Mouse (Mus musculus): ENCODE data around the gene Rufy3. TPM values are rescaled to one million over a fixed set of nuclear protein-coding genes. Genes with fewer than 3 reads are reported as not detected.
A peak's percentile ranks its signal among the peaks of the same experiment; 100 is the strongest.

Gene Rufy3
- polyA plus RNA-seq, 1 experiment from 2014 or later, result 15.4 TPM

DNA sequence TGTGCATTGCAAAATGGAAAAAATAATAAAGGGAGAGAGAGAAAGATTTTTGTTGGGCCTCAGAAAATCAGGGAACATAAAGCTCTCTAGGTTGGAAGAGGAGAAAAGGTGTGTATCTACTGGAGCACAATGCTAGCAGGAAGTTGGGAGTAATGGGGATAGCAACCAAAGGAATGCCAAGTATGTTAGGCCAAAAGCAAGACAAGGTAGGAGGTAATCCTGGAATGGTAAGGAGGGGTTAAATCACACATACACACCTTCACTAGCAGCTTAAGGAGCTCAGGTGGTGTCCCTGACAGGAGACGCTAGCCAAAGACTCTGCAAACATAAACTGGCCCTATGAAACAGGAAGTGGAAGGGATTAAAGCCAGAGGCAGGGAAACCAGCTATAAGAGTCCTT lies 5.8 kb upstream of the Rufy3 start:
- Histone ChIP-seq H3K9me3 (no peaks in the 10 kb centered on the region), H3K27ac (no peak overlapping the region), H3K27me3 (no peaks in the 10 kb centered on the region), H3K4me2 (no peak overlapping the region), H3K4me3 (no peak overlapping the region), H3K36me3 (peaks cover 17% of the 10 kb centered on the region), H3K4me1 (peaks cover 17% of the 10 kb centered on the region), H3K9ac (no peak overlapping the region)
- 30% methylated on average over 1 of the region's 1 CpGs for WGBS
- no peak for ATAC-seq (ENCODE audit: insufficient number of reproducible peaks, insufficient read depth, low FRiP score, low TSS enrichment, low read depth)

DNA sequence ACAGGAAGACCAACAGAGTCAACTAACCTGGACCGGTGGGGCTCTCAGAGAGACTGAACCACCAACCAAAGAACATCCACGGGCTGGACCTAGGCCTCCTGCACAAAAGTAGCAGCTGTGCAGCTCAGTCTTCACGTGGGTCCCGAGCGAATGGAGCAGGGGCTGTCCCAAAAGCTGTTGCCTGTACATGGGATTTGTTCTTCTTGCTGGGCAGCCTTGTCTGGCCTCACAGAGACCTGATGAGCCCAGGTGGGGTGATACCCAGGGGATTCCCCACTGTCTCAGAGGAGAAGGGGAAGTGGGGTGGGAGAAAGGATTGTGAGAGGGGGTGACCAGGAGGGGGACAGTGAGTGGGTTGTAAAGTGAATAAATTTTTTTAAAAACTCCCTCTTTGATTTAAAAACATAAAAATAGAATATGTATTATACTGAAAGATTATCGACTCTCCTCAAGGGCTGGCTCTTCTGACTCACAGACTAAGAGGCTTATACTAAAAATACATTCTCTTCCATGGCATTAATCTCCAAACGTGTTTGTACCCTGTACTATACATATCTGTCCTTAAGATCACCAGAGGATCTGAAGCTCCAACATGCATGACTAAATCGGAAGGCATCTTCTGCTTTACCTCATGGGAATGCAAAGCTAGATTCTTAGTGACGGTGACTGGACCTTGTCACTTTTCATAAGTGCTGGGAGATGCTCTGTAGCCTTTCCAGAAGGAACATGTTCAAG lies 3.6 kb upstream of the Rufy3 start:
- H3K9ac ChIP-seq, result no peak overlapping the region
- peaks cover 6% of the 10 kb centered on the region for H3K4me1 ChIP-seq
- H3K4me3 ChIP-seq, result no peak overlapping the region
- no peak for ATAC-seq (ENCODE audit: insufficient number of reproducible peaks, insufficient read depth, low FRiP score, low TSS enrichment, low read depth)
- no peaks in the 10 kb centered on the region for H3K27me3 ChIP-seq
- H3K27ac ChIP-seq, result no peak overlapping the region
- H3K36me3 ChIP-seq, result peaks cover 13% of the 10 kb centered on the region
- 78% methylated on average over 9 of the region's 9 CpGs for WGBS
- no peaks in the 10 kb centered on the region for H3K9me3 ChIP-seq
- H3K4me2 ChIP-seq, result no peak overlapping the region

DNA sequence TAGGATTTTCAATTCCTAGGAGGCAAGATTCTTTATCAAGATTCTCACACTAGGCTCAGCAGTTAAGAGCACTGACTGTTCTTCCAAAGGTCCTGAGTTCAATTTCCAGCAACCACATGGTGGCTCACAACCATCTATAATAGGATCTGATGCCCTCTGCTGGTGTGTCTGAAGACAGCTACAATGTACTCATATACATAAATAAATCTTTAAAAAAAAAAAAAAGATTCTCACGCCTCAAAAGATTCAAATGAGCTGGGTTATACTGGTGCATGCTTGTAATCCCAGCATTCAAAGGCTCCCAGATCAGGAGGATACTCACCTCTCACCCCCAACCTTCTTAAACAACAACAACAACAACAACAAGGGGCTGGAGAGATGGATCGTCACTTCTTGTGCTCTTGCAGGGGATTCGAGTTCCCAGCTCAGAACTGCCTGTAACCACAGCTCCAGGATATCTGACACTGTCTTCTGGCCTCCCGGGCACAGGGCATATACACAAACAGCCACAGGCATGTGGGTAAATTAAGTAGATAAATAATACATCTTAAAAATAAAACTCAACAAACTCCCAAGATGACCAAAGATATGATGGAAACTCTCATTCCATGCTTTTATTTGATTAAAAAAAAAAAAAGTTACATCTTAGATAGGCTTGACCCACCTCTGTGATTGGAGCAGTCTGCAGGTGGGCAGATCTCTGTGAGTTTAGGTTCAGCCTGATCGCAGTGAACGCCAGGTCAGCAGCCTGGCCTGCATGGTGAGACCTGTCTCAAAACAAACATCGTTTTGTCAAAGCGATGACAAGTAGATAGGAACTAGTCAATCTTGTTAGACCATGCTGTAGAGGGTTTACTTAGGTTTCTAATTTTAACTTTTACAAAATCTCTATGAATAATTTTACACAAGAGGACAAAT lies 1.7 kb upstream of the Rufy3 start:
- H3K4me3 ChIP-seq, result no peak overlapping the region
- no peak overlapping the region for H3K4me2 ChIP-seq
- no peak for ATAC-seq (ENCODE audit: insufficient number of reproducible peaks, insufficient read depth, low FRiP score, low TSS enrichment, low read depth)
- H3K4me1 ChIP-seq, result peaks cover 12% of the 10 kb centered on the region
- H3K9ac ChIP-seq, result no peak overlapping the region
- no peak overlapping the region for H3K27ac ChIP-seq
- H3K36me3 ChIP-seq, result peaks cover 2% of the 10 kb centered on the region; the same call in 1 of the 2 replicates
- no peaks in the 10 kb centered on the region for H3K27me3 ChIP-seq
- 63% methylated on average over 8 of the region's 8 CpGs for WGBS
- no peaks in the 10 kb centered on the region for H3K9me3 ChIP-seq

DNA sequence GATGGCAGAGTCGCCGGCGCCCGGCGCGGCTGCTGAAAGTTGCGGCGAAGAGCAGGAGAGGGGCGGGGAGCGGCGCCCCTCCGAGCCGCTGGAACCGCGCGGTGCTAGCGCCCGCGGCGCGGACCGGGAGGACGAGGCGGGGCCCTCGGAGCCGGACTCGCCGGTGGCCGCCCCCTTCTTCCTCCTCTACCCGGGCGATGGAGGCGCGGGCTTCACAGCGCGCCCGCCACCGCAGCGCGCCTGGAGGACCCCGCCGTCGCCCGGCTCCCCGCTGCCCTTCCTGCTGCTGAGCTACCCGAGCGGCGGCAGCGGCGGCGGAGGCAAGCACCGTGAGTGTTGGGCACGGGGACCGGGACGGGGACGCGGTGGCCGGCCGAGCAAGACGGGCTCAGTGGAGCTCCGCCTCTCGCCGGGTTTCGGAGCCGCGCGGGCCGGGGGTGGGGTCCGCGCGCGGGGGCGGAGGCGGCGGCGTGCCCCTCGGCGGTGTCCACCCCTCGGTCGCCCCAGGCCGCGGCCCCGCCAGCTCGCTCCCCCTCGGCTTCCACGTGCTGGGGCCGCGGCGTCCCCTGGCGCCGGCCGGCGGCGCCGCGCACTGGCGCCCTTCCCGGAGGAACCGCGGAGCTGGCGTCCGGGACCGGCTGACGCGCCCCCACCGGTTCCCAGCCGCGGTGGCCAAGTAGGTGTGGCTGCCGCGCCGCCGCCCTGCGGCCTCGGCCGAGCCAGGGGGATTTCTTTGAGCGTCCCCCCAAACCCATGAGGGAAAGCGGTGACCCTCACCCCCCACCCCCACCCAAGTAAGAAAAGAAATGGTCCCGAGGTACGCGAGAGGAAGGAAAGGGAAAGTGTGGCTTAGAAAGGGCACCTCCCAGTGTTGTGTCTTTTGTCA lies 551 bp downstream of the Rufy3 start:
- no peaks in the 10 kb centered on the region for H3K27me3 ChIP-seq

DNA sequence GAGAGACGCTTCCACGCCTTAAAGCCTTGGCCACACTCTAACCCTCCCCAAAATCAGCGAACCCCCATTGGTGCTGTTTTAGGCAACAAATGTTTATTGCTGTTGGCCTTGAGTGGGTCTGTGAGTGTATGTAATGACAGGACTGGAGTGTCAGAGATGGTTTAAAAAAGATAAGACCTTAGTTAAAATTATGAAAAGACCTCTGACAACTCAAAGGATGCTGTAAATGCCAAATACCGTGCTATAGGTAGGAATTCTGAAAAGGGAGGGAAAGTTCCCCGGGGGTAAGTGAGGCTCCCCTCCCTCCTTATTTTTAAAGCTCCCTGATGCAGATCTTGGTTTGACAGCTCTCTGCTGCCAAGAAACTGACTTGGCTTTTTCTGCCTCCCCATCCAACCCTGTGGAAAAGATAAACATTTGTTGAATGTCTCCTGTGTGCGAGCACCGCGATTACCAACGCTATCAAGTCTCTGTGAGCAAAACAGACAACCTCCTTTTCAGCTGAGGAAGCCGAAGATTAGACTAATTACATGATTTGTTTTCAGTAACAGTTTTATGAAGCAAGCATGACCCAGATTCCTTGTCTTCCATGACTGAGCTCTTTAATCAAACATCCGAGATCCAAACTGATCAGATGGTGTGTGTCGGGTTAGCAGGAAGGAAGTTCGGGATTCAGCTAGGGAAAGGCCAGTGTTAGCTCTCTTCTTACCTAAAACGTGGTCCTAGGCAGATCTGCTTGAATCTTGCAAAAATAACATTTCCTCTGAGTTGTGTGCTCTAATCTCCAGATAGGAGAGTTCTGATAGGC lies 1.4 kb downstream of the Rufy3 start:
- no peak for ATAC-seq (ENCODE audit: insufficient number of reproducible peaks, insufficient read depth, low FRiP score, low TSS enrichment, low read depth)
- Histone ChIP-seq H3K4me2 (peak overlapping the region; percentile 76), H3K27me3 (no peaks in the 10 kb centered on the region), H3K9ac (peak overlapping the region; percentile 87), H3K9me3 (peaks cover 2% of the 10 kb centered on the region; the same call in 1 of the 2 replicates), H3K4me1 (peaks cover 12% of the 10 kb centered on the region), H3K36me3 (peaks cover 9% of the 10 kb centered on the region), H3K27ac (peak overlapping the region; percentile 89), H3K4me3 (peak overlapping the region; percentile 84)
- WGBS, result 3% methylated on average over 14 of the region's 14 CpGs

More for the DNA sequence above, 551 bp downstream of the Rufy3 start:
- H3K4me2 ChIP-seq, result peak overlapping the region; percentile 76
- peaks cover 12% of the 10 kb centered on the region for H3K4me1 ChIP-seq
- H3K4me3 ChIP-seq, result peak overlapping the region; percentile 84
- ATAC-seq (ENCODE audit: insufficient number of reproducible peaks, insufficient read depth, low FRiP score, low TSS enrichment, low read depth), result peak; percentile 61
- H3K36me3 ChIP-seq, result peaks cover under 1% of the 10 kb centered on the region
- peaks cover 2% of the 10 kb centered on the region; the same call in 1 of the 2 replicates for H3K9me3 ChIP-seq
- H3K27ac ChIP-seq, result peak overlapping the region; percentile 89
- H3K9ac ChIP-seq, result peak overlapping the region; percentile 87
- under 1% methylated on average over 77 of the region's 119 CpGs for WGBS

DNA sequence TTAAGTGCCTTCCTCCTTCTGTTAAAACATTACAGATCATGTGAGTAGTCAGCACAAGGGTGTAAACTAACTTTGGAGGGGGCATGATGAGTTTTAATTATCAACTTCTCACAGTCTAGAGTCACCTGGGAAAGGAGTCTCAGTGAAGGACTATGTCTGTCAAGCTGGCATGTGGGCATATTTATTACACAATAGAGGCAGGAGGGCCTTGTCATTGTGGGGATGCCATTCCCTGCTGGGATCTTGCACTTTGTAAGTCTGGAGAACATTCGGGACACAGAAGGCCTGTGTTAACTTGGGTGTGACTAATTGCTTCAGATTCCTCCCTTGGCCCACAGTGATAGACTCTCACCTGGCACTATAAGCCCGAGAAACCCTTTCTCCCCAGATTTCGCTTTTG lies 4.7 kb downstream of the Rufy3 start:
- Histone ChIP-seq H3K36me3 (peaks cover 12% of the 10 kb centered on the region), H3K4me1 (peaks cover 12% of the 10 kb centered on the region), H3K27me3 (no peaks in the 10 kb centered on the region), H3K9ac (no peak overlapping the region), H3K27ac (no peak overlapping the region), H3K9me3 (peaks cover 2% of the 10 kb centered on the region; the same call in 1 of the 2 replicates), H3K4me3 (no peak overlapping the region), H3K4me2 (no peak overlapping the region)
- no peak for ATAC-seq (ENCODE audit: insufficient number of reproducible peaks, insufficient read depth, low FRiP score, low TSS enrichment, low read depth)
- WGBS, result 66% methylated on average over 3 of the region's 3 CpGs

DNA sequence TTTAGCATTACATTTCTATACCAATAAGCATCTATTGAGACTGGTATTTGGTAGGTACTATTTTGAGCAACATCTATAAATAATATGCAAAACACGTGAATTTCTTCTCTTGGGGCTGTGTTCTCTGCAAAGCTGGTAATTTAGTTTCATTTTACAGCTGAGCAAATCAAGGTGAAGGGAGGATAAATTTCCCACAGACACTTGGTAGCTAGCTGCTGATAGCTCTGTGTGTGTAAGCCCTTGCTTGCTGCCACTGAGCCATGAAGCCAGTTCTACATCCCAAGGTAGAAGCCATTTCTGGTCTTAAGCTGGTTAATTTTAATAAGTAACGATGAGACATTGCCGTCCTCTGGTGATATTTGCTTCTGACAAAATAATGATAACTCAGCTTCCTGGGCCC lies 10.0 kb downstream of the Rufy3 start:
- 84% methylated on average over 3 of the region's 3 CpGs for WGBS
- Histone ChIP-seq H3K4me1 (peaks cover 13% of the 10 kb centered on the region), H3K27me3 (no peaks in the 10 kb centered on the region), H3K9ac (no peak overlapping the region), H3K27ac (no peak overlapping the region), H3K4me2 (no peak overlapping the region), H3K36me3 (peaks cover 12% of the 10 kb centered on the region), H3K9me3 (no peaks in the 10 kb centered on the region), H3K4me3 (no peak overlapping the region)
- no peak for ATAC-seq (ENCODE audit: insufficient number of reproducible peaks, insufficient read depth, low FRiP score, low TSS enrichment, low read depth)

DNA sequence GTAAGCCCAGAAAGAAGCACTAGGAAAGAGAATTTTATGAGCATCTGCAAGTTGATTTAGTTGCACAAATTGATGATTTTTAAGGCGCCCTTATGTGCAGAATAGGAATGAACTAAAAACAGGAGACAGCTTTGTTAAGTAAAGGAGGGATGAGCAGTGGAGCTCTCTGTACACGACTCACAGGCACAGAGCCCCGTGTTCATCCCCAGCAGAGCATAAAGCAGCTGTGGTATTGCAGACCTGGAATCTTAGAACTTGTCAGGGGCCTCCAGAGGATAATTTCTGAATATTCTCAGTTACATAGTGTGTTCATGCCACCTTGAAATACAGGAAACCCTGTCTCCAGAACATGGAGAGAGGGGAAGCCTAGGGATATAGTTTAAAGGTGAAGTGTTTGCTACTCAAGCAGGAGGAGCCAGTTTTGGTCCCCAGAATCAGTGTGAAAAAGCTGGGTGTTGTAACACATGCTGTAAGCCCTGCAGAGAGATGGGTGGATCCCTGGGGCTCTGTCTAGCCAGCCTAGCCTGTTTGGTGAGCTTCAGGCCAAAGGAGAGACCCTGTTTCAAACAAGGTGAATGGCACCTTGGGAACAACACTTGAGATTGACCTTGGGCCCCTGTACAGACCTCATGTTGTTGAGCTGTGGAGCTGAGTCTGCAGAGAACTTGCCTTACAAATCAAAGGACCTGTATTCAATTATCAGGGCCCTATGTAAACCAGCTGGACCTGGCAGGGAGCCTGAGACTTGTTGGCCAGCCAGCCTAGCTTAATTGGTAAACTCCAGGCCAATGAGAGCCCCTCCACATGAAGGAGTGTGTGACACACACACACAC lies 10.9 kb downstream of the Rufy3 start:
- H3K9me3 ChIP-seq, result no peaks in the 10 kb centered on the region
- no peak overlapping the region for H3K4me3 ChIP-seq
- ATAC-seq (ENCODE audit: insufficient number of reproducible peaks, insufficient read depth, low FRiP score, low TSS enrichment, low read depth), result no peak
- H3K27me3 ChIP-seq, result no peaks in the 10 kb centered on the region
- peak overlapping the region; percentile 60 for H3K27ac ChIP-seq
- 48% methylated on average over 3 of the region's 3 CpGs for WGBS
- H3K9ac ChIP-seq, result peak overlapping the region; percentile 11; the same call in 1 of the 2 replicates
- H3K36me3 ChIP-seq, result peaks cover 7% of the 10 kb centered on the region
- H3K4me2 ChIP-seq, result no peak overlapping the region
- H3K4me1 ChIP-seq, result peaks cover 13% of the 10 kb centered on the region

DNA sequence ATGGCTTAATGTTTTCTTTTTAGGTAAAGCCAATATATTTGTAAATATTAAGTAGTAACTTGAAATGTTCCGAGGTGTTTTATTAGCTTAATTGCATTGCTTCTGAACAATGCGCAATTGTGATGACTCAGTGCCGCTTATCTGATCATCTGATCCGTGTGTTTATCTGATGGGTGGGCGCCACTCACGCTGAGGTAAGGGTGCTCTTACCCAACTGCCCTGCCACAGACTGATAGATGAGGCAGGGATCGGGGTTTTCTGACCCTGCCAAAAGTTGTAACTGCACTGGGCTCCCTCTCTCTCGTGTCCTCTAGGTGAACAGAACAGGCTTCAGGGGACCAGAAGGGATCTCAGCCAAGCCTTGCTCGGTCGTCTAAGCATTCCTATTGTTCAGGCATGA lies 15.8 kb downstream of the Rufy3 start:
- Histone ChIP-seq H3K4me2 (no peak overlapping the region), H3K27ac (no peak overlapping the region), H3K4me1 (peaks cover 26% of the 10 kb centered on the region), H3K36me3 (no peaks in the 10 kb centered on the region), H3K4me3 (no peak overlapping the region), H3K9ac (no peak overlapping the region), H3K27me3 (no peaks in the 10 kb centered on the region), H3K9me3 (no peaks in the 10 kb centered on the region)
- WGBS, result 77% methylated on average over 10 of the region's 10 CpGs
- no peak for ATAC-seq (ENCODE audit: insufficient number of reproducible peaks, insufficient read depth, low FRiP score, low TSS enrichment, low read depth)

DNA sequence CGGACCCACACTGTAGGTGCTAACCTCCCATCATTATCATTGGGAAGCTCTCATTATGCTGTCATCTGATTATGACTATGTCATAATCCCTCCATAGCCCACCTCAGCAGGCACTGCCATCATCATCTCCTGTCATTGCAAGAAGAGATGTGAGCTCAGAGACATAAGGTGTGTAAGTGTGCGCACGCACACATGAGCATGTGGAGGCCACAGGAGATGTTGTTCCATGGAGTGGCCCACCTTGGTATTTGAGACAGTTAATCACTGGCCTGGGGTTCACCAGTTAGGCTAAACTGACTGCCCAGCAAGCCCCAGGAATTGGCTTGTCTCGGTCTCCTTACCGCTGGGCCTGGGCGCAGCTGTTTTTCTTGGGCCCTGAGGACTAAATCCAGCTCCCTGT lies 16.5 kb downstream of the Rufy3 start:
- Histone ChIP-seq H3K4me3 (no peak overlapping the region), H3K27ac (no peak overlapping the region), H3K9me3 (no peaks in the 10 kb centered on the region), H3K4me2 (no peak overlapping the region), H3K9ac (no peak overlapping the region), H3K4me1 (peaks cover 26% of the 10 kb centered on the region), H3K36me3 (no peaks in the 10 kb centered on the region), H3K27me3 (no peaks in the 10 kb centered on the region)
- WGBS, result 90% methylated on average over 6 of the region's 6 CpGs
- ATAC-seq (ENCODE audit: insufficient number of reproducible peaks, insufficient read depth, low FRiP score, low TSS enrichment, low read depth), result no peak

Data from embryonic facial prominence, embryonic 13.5 days (tissue).